Mouse (Mus musculus) spleen, adult 18-20 months (tissue): ENCODE data around the gene Vmn1r60.
"Not testable (repeated sequence)": the region's sequence is repeated elsewhere in the genome, so short reads cannot be mapped to it uniquely, and the experiment has no call there.

Source experiments
- DNase-seq, 2 experiments: peaks; one replicate each; pipeline ENCODE4 v3.0.0; 2022; ENCODE audit warnings: mixed read lengths in 2 of 2

The Vmn1r60 gene

DNA sequence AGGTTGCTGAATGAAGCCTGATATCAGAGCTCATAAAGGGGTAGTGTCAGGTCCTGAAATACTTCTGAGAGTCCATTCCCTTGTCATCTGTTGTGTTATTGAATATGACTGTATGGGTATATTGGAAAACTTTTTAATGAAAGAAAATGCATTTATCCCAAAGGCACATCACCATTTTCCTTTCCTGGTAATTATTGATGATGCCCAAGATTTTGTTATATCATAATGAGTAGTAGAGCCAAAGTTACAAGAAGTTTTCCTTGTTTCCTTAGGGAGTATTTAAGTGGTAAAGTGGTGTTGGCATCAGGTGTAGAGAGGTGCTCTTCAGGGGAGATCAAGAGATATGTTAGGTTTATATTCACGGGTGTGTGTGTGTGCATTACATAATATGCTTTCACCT lies at the start of gene Vmn1r60:
Gene Vmn1r60, minus strand, starts transcription at position 101 of the 400 bp plus-strand sequence.
- DNase-seq: not testable (repeated sequence)

DNA sequence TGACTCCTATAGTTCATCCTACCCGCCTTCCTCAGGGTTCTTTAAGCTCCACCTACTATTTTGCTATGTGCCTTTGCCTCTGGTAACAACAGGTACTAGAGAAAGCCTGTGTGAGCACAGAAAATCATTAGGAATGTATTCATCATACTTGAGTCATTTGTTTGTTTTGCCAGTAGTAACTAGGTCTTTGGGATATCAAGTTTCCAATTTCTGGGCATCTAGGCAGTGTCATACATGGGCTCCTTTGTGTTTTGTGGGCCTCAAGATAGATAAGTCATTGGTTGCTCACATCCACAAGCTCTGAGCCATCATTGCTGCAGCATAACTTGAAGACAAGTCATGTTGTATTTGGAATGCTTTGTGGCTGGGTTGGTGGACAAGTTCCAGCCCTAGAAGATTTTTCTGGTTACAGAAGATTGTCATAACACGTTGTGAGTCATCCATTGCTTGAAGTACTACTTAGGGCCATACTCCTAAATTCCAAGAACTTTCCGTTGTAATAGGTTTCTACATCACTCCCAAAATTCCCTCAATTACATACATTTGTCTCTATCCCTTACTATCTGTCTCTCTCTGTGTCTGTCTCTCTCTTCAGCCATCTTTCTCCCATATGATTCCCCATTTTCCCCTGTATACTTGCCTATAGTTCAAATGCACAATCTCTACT lies 6.2 kb downstream of the Vmn1r60 start:
- DNase-seq: not testable (repeated sequence)

DNA sequence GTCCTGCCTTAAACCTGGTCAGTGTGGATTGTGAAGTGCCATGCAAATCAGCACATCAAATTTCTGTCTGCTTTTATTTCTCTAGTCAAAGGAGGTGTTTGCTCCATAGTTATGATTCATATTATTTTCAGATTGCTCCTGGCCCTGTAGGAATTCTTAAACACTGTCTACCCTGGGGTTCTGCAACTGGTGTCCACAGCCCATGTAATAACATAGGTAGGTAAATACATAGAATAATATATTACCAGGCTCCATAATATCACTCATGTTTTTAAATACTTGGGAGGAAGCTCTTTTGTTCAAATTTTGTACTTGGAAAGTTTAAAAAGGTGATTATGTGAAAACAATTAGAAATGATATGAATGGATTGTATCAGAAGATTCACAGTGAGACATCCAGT lies 53.3 kb downstream of the Vmn1r60 start, which contains the start of gene Vmn2r28:
Gene Vmn2r28, minus strand, starts transcription at position 101 of the 400 bp plus-strand sequence.
- not testable (repeated sequence) for DNase-seq
